Mouse (Mus musculus): Measurements from ENCODE around the gene Emx1.

DNA sequence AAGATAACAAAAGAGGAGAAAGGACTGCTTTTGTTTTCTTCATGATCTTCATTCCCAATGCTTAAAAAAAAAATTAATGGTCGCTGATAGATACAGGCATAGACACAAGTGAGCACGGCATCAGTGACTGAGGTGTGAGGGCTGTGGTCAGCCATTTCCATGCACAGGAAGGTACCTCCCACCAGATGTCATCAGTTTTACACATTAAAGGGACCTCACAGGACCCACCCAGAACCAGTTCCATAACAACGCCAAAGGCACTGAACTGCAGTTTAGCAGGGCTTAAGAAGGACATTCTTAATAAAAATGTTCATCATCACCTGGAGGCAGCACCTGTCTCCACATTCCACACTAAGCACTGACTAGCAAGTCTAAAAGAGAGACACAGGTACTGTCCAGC, 39.6 kb upstream of the Emx1 start:
- TF ChIP-seq MAX (IDR thresholded peaks at IDR 0.05) (no peak), FOSL1 (IDR thresholded peaks at IDR 0.05; ENCODE audit: insufficient read depth, low read length, poor library complexity, severe bottlenecking) (no peak), USF1 (IDR thresholded peaks at IDR 0.05; ENCODE audit: low read depth) (no peak), CTCF (IDR thresholded peaks at IDR 0.05; ENCODE audit: control insufficient read depth, insufficient read depth, insufficient read length) (no peak)

All from C2C12 (cell line).